Mouse (Mus musculus): ENCODE data around the gene Gadd45a. TPM values are rescaled to one million over a fixed set of nuclear protein-coding genes. Genes with fewer than 3 reads are reported as not detected.

The Gadd45a gene
- total RNA-seq (2015): 50.6 and 58.0 TPM in 2 replicates
- 40.4 and 64.3 TPM in 2 replicates for total RNA-seq (2017)

GRCm38 (mm10) chr6:67036837-67037628 lies at the start of gene Gadd45a:
Gene Gadd45a (minus strand): TSS chr6:67037457.
- peak; percentile 72 for ATAC-seq (replicated peaks; ENCODE audit: poor library complexity)

- ATAC-seq (replicated peaks; ENCODE audit: poor library complexity): no peak
Observed at GRCm38 (mm10) chr6:67085850-67086437, 48.7 kb upstream of the Gadd45a start.

- ATAC-seq (replicated peaks; ENCODE audit: poor library complexity): peak; percentile 89
Observed at GRCm38 (mm10) chr6:67084465-67084864, 47.2 kb upstream of the Gadd45a start.

GRCm38 (mm10) chr6:67081141-67081540 lies 43.9 kb upstream of the Gadd45a start:
- no peak for ATAC-seq (replicated peaks; ENCODE audit: poor library complexity)

- no peak for ATAC-seq (replicated peaks; ENCODE audit: poor library complexity)
Observed at GRCm38 (mm10) chr6:67078076-67078475, 40.8 kb upstream of the Gadd45a start.

GRCm38 (mm10) chr6:67077477-67077876 lies 40.2 kb upstream of the Gadd45a start:
- no peak for ATAC-seq (replicated peaks; ENCODE audit: poor library complexity)

- peak; percentile 54 for ATAC-seq (replicated peaks; ENCODE audit: poor library complexity)
Observed at GRCm38 (mm10) chr6:67076348-67076747, 39.1 kb upstream of the Gadd45a start.

GRCm38 (mm10) chr6:67074868-67075267 lies 37.6 kb upstream of the Gadd45a start:
- ATAC-seq (replicated peaks; ENCODE audit: poor library complexity): no peak

GRCm38 (mm10) chr6:67073929-67074328 lies 36.7 kb upstream of the Gadd45a start:
- ATAC-seq (replicated peaks; ENCODE audit: poor library complexity): peak; percentile 67

GRCm38 (mm10) chr6:67073446-67073845 lies 36.2 kb upstream of the Gadd45a start:
- no peak for ATAC-seq (replicated peaks; ENCODE audit: poor library complexity)

GRCm38 (mm10) chr6:67071615-67072014 lies 34.4 kb upstream of the Gadd45a start:
- ATAC-seq (replicated peaks; ENCODE audit: poor library complexity): no peak

- ATAC-seq (replicated peaks; ENCODE audit: poor library complexity): peak; percentile 21; the same call in 1 of the 2 replicates
Observed at GRCm38 (mm10) chr6:67069800-67070315, 32.6 kb upstream of the Gadd45a start.

GRCm38 (mm10) chr6:67069219-67069762 lies 32.0 kb upstream of the Gadd45a start:
- peak; percentile 90 for ATAC-seq (replicated peaks; ENCODE audit: poor library complexity)

- peak; percentile 30; the same call in 1 of the 2 replicates for ATAC-seq (replicated peaks; ENCODE audit: poor library complexity)
Observed at GRCm38 (mm10) chr6:67060057-67060456, 22.8 kb upstream of the Gadd45a start.

GRCm38 (mm10) chr6:67057991-67058696 lies 20.9 kb upstream of the Gadd45a start:
- peak; percentile 70 for ATAC-seq (replicated peaks; ENCODE audit: poor library complexity)

GRCm38 (mm10) chr6:67057574-67057973 lies 20.3 kb upstream of the Gadd45a start:
- no peak for ATAC-seq (replicated peaks; ENCODE audit: poor library complexity)

GRCm38 (mm10) chr6:67056889-67057564 lies 19.8 kb upstream of the Gadd45a start:
- 0 out of 2 replicates have a peak, but pooled peaks have one; percentile 1 for ATAC-seq (replicated peaks; ENCODE audit: poor library complexity)

- peak; percentile 72 for ATAC-seq (replicated peaks; ENCODE audit: poor library complexity)
Observed at GRCm38 (mm10) chr6:67056108-67056888, 19.0 kb upstream of the Gadd45a start.

GRCm38 (mm10) chr6:67050063-67050462 lies 12.8 kb upstream of the Gadd45a start:
- no peak for ATAC-seq (replicated peaks; ENCODE audit: poor library complexity)

GRCm38 (mm10) chr6:67049695-67050038 lies 12.4 kb upstream of the Gadd45a start:
- ATAC-seq (replicated peaks; ENCODE audit: poor library complexity): no peak

All from megakaryocyte progenitor cell, adult 5-6 weeks (primary cell).